In genomic region chr16:34502110-34502509, GRCm38 (mm10) we compare ENCODE assay signal across 25 mouse cellular contexts.
"Had no signal": no experiment of that assay in that cellular context is flagged by ENCODE, and none has a peak within 500 bp of the region (broad histone marks: within the 10 kb centered on the region; RNA-seq: fewer than 3 reads in every experiment).

No protein-coding gene starts in this region.

- H3K27me3 ChIP-seq: heart, embryonic 12.5 days; hindbrain, embryonic 12.5 days; intestine, embryonic 15.5 days; kidney, embryonic 15.5 days; limb, embryonic 13.5 days; limb, embryonic 15.5 days; liver, embryonic 12.5 days had no signal

- H3K27ac ChIP-seq: heart, embryonic 10.5 days; hindbrain, embryonic 10.5 days; hindbrain, embryonic 12.5 days; hindbrain, embryonic 14.5 days; intestine, embryonic 15.5 days; kidney, embryonic 15.5 days; kidney, postnatal 0 days; limb, embryonic 15.5 days; liver, embryonic 12.5 days; liver, embryonic 14.5 days had no signal

- H3K36me3 ChIP-seq: heart, embryonic 10.5 days; hindbrain, embryonic 12.5 days; intestine, embryonic 15.5 days; kidney, embryonic 15.5 days; limb, embryonic 13.5 days; limb, embryonic 15.5 days; liver, embryonic 12.5 days had no signal

- H3K4me2 ChIP-seq: heart, embryonic 12.5 days; hindbrain, embryonic 12.5 days; hindbrain, embryonic 14.5 days; intestine, embryonic 15.5 days; kidney, embryonic 15.5 days; limb, embryonic 13.5 days; limb, embryonic 15.5 days; liver, embryonic 12.5 days had no signal

- ATAC-seq: hindbrain, embryonic 16.5 days; inflammation-experienced regulatory T-cells, adult 6 months; intestine, embryonic 15.5 days; intestine, postnatal 0 days; liver, embryonic 12.5 days had no signal

- H3K4me3 ChIP-seq: heart, embryonic 10.5 days; heart, embryonic 12.5 days; hindbrain, embryonic 10.5 days; hindbrain, embryonic 12.5 days; intestine, embryonic 15.5 days; kidney, embryonic 15.5 days; limb, embryonic 13.5 days; limb, embryonic 15.5 days; liver, embryonic 12.5 days had no signal

- DNase-seq: gastrocnemius, postnatal 25 days; heart, adult 18-20 months; heart, postnatal 10 days; heart, postnatal 4 days; kidney, adult 18-20 months; kidney, adult 8-10 months; kidney, postnatal 14 days; kidney, postnatal 36 days; layer of hippocampus, postnatal 36 days; left cerebral cortex, postnatal 4 days had no signal

- H3K9me3 ChIP-seq: heart, embryonic 10.5 days; heart, embryonic 12.5 days; hindbrain, embryonic 10.5 days; intestine, embryonic 15.5 days; kidney, embryonic 15.5 days; limb, embryonic 15.5 days; liver, embryonic 12.5 days had no signal

- H3K4me1 ChIP-seq: heart, embryonic 12.5 days; hindbrain, embryonic 12.5 days; intestine, embryonic 15.5 days; kidney, embryonic 15.5 days; limb, embryonic 15.5 days; liver, embryonic 12.5 days had no signal

- H3K9ac ChIP-seq: heart, embryonic 12.5 days; hindbrain, embryonic 12.5 days; hindbrain, embryonic 14.5 days; intestine, embryonic 15.5 days; kidney, embryonic 15.5 days; limb, embryonic 13.5 days; limb, embryonic 15.5 days; liver, embryonic 12.5 days; liver, embryonic 14.5 days had no signal
